Mouse (Mus musculus): Measurements from ENCODE around the gene Spsb3.

Spsb3 gene

DNA sequence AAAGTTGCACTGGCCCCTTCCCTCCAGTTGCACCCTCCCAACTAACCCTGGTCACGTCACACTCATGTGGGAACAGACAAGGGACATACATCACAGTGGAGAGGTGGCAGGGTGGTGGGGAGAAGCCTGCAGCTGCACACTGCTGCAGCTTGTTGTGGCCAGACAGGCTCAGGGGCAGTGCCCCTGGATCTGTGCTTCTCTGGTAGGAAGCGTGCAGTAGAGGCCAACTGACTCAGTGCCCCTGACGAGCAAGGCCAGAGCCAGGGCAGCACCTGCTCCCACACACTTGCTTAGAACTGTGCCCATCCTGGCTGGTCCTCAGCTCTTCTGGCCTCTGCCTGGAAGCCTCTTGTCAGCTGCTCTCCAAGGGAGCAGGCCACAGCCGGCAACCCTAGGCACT lies 11.2 kb downstream of the Spsb3 start:
- no peak for DNase-seq

DNA sequence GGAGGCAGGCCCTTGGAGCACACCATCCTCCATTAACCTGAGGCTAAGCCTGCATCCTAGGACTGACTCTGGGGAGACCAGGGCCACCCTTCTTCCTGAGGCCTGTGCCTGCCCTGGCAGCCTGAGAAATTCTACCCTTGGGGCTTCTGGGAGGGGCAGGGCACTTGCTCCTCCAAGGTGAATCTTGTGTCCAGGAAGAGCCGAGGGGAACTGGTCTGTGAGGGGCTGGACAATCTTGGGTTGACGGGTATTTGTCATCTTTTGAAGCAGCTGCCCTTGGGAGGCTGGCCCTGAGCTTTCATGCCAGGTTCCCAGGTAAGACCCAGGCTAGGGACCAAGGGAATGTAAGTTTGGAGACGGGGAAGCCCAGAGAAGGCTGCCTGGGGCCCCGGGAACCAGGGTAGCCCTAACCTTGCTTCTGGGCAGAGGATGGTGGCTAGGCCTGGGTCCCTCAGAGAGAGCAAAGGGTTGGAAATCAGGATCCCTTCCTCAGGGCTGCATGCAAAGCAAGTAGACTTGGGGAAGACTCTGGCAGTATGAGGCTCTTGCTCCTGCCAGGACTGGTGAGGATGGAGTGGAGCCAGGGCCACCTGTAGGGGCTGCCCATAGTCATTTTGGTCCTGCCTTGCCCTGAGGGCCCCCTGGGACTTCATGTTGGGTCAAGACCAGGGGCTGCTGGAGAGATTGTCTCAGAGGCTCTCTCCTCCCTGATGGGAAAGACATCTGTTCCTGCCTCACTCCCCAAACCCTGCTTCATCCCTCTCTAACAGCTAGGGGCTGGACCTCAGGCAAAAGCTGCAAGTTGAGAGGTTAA lies 11.8 kb downstream of the Spsb3 start:
- no peak for DNase-seq

DNA sequence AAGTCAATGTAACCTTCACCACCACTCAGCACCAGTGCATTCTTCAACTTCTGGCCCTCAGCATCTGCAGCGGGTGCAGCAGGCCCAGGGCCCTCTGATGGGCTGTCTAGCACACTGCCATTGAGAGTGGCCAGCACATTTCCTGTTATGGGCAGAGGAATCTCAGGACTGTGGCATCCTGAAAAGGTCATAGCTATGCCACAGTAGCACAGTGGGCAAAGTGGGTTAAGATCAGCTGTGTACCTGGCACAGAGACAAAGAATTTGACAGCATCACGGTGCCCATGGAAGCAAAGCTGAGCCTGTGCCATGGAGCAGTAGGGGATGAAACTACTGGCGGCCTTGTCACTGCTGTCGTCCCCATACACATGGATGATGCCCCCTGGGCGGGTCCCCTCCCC lies 12.7 kb downstream of the Spsb3 start:
- no peak for DNase-seq

DNA sequence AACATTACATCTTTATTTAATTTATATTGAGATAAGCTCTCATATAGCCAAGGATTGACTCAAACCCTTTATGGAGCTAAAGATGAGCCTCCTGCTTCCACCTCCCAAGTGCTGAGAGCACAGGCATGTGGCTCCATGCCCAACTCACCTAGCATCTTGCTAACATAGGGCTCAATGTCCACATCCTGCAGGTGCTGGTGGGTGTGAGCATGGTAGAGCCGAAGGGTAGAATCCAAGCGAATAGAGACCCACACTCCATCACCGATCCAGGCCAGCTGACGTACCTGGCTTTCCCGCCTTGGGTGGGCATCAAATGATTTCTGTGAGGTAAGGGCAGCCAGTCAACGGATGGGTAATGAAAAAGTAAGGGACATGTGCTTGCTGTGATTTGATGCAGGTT lies 13.6 kb downstream of the Spsb3 start:
- DNase-seq = no peak

DNA sequence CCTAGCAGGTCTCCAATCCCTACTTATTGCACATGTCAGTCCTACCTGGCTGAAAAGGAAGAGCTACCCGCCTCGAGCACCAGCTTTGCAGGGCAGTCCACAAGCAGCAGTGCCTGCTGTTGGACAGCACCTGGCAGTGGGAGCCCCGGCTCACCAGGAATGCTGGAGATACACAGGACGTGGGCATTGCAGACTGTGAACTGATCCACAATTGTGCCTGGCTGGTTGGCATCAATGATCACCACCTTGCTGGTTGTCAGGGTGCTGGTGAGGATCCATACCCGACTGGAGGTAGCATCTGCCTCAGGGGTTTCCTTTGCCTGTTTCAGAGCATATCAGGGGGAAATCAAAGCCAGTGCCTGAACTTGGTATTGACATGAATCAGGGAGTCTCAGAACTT lies 15.7 kb downstream of the Spsb3 start:
- no peak for DNase-seq

DNA sequence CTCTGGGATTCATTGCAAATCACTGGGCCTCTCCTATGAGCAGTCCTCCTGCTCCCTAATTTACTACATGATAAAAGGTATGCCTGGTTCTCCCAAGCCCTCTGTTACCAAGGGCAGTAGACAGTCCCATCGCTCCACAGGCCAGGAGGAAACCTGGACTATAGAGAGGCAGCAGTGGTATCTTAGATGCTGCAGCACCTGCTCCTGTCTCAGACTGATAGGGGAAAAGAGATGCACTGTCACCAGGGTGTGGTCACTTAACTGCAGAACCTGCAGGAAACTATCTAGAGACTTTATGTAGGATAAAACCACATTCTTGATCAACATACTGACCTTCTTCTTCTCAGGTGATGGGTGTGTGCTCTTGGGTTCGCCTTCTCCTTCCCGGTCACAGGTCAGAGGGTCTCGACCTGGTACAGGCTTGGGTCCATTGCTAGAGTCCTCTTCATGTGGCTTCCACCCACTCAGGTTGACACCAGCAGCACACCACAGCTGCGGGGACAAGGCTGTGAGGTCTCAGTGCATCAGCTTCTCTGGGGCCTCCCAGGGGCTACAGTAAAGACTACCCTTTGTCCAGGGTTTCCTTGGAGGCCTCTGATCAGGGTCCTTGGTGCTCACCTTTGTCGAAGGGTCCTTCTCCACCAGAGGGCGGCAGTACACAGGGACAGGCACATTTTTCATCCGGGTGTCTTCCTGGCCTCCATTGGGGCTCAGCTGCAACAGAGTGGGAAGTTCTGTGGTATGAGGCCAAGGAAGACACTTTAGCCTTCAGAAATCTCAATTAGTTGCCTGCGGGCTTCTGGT lies 16.4 kb downstream of the Spsb3 start:
- no peak for DNase-seq

DNA sequence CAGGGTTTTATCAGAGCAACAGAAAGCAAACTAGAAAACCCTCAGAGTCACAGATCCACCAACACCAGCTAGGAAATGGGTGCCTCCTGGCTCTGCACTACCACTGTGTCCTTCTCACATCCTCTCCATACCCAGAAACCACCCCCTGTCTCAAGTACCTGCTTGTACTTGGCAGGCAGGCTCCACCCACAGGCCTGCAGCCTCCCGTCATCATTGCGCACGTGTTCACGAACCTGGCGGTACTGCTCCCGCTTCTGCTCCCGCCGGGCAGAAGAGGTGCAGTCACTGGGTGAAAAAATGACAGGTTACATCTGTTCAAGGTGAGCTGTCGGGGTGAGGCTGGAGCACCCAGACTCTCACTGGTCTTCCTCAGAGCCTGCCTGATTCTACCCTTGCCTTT lies 17.3 kb downstream of the Spsb3 start:
- no peak for DNase-seq

DNA sequence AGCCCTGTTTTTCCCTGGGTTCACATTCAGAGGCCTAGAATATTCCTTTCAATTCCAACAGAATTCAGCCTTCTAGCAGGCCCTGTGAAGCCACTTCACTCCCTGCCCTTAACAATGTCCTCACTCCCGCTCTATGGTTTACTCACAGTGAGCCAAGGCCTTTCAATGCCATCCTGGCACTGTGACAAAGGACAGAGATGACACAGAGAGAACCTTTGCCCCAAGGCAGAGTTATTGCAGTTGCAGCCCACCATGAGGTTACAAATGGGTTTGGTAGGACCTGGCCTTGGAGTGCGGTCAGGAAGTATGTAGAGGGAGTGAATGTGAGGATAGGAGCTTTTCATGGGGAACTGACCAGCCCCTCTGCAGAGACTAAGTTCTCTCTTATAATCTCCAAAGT lies 21.1 kb downstream of the Spsb3 start:
- DNase-seq = no peak

DNA sequence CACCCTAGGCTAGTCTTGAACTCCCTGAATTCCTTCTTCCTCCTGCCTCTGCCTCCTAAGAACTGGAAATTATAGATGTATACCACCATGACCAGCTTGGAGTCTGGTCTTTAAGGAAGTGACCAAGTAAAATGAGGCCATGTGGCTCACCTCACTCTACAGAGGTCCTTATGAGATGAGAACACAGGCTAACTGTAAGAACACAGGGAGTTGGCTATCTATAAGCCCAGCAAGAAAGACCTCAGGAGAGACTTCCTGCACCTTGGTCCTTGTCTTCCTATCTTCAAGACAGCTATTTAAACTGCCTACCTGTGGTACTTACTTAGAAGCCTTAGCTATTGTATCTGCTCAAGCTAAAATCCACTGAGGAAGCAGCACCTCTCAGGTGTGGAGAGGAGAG lies 27.5 kb downstream of the Spsb3 start:
- DNase-seq = no peak

DNA sequence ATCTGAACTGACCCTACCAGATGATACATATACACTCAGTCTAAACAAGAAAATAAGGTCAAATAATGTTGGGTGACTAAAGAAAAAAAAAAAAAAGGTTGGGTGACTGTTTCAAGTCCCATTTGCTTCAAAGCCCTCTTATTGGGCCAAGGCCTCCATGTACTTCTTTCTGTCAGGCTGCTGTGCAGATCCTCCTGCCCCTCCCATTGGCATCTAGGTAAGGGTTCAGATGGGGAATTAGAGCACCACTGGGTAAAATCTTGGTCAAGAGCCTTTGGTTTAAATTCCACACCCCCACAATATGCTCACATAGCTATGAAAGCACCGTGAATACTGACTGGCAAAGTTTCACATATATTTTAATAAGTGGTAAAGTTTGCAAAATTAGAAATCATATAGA lies 36.8 kb downstream of the Spsb3 start:
- no peak for DNase-seq

DNA sequence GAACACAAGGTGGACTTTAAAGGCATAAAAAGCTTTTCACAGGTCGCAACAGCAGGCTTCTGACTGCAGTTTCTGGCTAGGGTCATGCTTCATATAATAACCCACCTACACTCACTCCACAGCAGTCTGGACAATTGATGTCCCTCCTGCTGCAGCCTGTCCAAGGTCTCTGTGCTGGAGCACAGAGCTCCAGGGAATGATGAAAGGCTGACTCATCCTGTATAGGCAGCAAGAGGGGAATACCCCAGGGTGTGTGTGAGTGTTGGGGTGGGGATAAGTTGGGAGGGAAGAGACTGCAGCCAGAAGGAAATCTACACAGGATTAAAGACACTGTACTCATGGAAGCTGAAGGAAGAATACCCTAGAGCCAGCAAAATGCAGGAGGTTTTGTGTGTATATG lies 43.1 kb downstream of the Spsb3 start:
- DNase-seq = no peak

DNA sequence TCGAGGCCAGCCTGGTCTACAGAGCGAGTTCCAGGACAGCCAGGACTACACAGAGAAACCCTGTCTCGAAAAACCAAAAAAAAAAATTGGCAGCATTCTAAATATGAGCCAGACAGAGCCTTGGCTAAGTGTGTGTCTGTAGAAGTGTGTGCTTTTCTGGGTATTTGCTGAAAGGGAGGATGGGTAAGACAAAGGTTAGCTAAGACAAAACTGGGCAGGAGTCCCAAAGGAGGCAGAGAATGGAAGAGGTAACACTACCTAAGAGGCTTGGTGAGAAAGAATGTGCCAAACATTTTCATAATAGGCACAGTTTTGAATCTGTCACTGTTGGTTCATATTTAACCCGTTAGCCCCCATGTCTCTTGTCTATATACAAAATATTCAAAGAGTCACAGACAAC lies 46.0 kb downstream of the Spsb3 start:
- no peak for DNase-seq

DNA sequence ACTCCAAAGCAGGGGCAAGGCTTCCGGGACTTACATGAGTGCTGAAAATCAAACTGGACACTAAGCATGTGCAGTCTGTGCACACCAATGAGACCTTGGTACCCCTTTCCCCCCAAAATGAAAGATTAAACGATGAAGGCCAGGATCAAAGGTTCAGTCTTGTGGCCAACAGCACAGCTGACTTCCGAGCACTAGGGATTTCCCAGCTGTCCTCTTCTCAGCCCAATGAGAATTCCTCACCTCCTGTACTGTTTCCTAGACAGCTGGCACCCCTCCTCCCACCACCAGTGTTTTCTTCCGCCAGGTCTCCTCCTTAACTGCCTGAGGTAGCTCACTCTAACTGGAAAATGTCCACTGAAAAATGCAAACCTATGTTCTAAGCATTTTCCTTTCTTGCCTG lies 46.7 kb downstream of the Spsb3 start:
- DNase-seq = no peak

DNA sequence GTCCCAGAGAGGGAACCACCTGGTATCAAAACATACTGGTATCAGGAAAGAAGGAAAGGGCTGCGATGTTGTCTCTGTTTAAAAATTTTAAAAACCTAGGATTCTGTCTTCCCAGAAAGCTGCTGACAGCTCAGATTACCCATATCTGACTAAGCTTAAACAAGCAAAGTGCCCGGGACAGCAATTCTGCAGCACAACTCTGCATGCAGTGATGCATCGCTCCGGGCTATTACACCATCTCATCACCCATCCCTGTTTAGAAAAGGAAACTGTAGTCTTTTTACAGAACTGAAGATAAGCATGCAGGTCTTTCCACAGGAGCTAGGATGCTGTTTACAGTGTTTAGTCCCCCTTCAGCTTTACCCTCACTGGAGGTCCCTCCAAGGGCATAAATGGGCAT lies 48.5 kb downstream of the Spsb3 start:
- DNase-seq = no peak

DNA sequence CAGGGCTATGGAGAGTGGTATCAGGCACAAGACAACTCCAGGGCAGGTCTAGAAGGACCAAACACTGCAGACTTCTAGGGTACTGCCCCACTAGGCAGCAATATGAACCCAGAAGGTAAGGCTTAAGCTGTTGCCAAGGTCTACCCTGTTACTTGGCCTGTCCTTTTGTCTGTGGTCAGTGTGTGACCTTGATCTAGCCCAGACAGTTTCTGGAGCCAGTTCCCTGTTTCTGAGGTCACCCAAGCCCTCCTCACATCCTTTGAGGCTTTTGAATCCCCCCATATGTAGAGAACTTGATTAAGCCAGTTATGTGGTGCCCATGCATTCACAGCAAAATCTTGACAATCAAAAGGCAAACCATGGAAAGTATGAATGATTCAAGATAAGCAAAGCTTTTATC lies 49.2 kb downstream of the Spsb3 start:
- no peak for DNase-seq

DNA sequence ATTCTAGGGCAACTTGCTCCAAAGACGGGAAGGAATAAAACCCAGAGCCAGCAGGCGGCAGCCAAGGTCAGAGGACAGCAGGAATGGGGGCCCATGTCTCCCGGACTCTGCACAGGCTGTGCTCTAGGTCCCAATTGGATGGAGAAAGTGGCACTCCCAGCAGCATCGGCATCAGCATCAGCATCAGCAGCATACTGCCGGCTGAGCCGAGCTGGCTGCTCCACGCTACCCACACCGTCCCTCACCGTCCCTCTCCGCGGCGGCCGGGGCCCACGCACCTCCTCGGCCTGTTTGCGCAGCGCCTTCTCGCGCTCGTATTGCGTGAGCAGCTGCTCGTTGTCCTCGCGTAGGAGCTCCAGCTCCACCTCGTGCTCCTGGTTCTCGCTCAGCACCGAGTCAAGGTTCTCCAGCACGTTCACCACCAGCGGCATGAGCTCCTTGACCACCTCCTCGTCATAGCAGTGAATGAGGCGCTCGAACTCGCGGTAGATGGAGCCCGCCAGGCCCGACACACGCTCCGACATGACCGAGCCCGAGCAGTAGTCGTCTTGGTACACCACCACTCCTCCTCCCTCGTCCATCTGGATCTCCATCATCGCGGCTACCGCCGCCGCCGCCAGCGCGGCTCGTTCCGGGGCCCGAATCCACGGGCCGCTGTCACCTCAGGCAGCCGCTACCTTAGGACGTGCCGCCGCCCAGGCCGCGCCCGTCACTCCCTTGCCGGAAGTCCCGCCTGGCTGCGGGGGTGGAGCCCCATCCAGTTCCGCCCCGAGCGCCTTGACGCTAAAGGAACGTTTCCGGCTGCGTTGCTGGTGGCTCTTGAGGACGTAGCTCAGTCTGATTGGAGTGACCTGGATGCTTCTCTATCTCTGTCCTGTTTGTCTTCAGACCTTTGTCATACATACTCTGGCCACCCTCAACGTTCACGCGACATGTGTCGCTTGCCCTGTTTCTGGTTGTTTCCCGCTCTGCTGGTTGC lies 50.1 kb downstream of the Spsb3 start, which contains the start of gene Mapk8ip3:
Gene Mapk8ip3 (minus strand): TSS at position 719 of the 979 bp plus-strand sequence.
- DNase-seq = peak; percentile 89 to 91

DNA sequence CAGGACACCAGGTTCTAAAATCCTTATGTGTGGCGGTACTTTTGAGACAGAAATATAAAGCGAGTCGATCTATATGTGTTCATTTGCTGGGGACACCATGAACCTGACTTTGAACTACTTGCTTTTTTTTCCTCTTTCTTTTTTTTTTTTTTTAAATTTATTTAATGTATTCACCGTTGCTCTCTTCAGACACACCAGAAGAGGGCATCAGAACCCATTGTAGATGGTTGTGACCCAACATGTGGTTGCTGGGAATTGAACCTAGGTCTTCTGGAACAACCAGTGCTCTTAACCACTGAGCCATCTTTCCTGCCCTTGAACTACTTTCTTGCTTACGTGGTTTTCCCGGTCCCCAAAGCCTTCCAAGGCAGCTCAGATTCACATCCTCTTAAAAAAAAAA lies 50.8 kb downstream of the Spsb3 start:
- no peak for DNase-seq

Measured in thymus, adult 18-20 months (tissue).